Mouse (Mus musculus): Measurements from ENCODE around the gene Glis1. TPM values are rescaled to one million over a fixed set of nuclear protein-coding genes. Genes with fewer than 3 reads are reported as not detected.

Gene Glis1
- total RNA-seq, 1 experiment from 2014 or later: 0.79 TPM

- peak; percentile 86 for DNase-seq
These were observed 19.0 kb downstream of the Glis1 start for GRCm38 (mm10) chr4:107453141-107453984.

GRCm38 (mm10) chr4:107457602-107458001, 23.2 kb downstream of the Glis1 start:
- DNase-seq: no peak

GRCm38 (mm10) chr4:107458907-107459306, 24.5 kb downstream of the Glis1 start:
- DNase-seq: peak; percentile 37

- no peak for DNase-seq
These were observed 25.1 kb downstream of the Glis1 start for GRCm38 (mm10) chr4:107459461-107459860.

- DNase-seq: no peak
These were observed 26.1 kb downstream of the Glis1 start for GRCm38 (mm10) chr4:107460468-107460867.

GRCm38 (mm10) chr4:107467831-107468230, 33.4 kb downstream of the Glis1 start:
- DNase-seq: no peak

- DNase-seq: peak; percentile 20
These were observed 33.9 kb downstream of the Glis1 start for GRCm38 (mm10) chr4:107468264-107468663.

GRCm38 (mm10) chr4:107468768-107469167, 34.4 kb downstream of the Glis1 start:
- DNase-seq: no peak

- DNase-seq: no peak
These were observed 41.9 kb downstream of the Glis1 start for GRCm38 (mm10) chr4:107476266-107476665.

GRCm38 (mm10) chr4:107479015-107479414, 44.6 kb downstream of the Glis1 start:
- no peak for DNase-seq

- DNase-seq: no peak
These were observed 48.1 kb downstream of the Glis1 start for GRCm38 (mm10) chr4:107482541-107482940.

GRCm38 (mm10) chr4:107483556-107484220, 49.3 kb downstream of the Glis1 start:
- DNase-seq: no peak

GRCm38 (mm10) chr4:107484221-107484575, 49.8 kb downstream of the Glis1 start:
- DNase-seq: no peak

GRCm38 (mm10) chr4:107485903-107486302, 51.5 kb downstream of the Glis1 start:
- peak; percentile 13 for DNase-seq

- no peak for DNase-seq
These were observed 54.9 kb downstream of the Glis1 start for GRCm38 (mm10) chr4:107489121-107489840.

GRCm38 (mm10) chr4:107492991-107493390, 58.6 kb downstream of the Glis1 start:
- peak; percentile 15 for DNase-seq

GRCm38 (mm10) chr4:107495751-107496430, 61.5 kb downstream of the Glis1 start:
- DNase-seq: peak; percentile 20

- DNase-seq: no peak
These were observed 63.1 kb downstream of the Glis1 start for GRCm38 (mm10) chr4:107497430-107497935.

- no peak for DNase-seq
These were observed 68.2 kb downstream of the Glis1 start for GRCm38 (mm10) chr4:107502601-107503051.

- no peak for DNase-seq
These were observed 80.6 kb downstream of the Glis1 start for GRCm38 (mm10) chr4:107514981-107515380.

- no peak for DNase-seq
These were observed 81.2 kb downstream of the Glis1 start for GRCm38 (mm10) chr4:107515626-107516025.

- no peak for DNase-seq
These were observed 84.4 kb downstream of the Glis1 start for GRCm38 (mm10) chr4:107518766-107519165.
